Mouse (Mus musculus): ENCODE measurements around the gene Rsph3b. TPM values are rescaled to one million over a fixed set of nuclear protein-coding genes. Genes with fewer than 3 reads are reported as not detected.

Rsph3b gene
- polyA plus RNA-seq, 1 experiment from 2014 or later, result 54.5 TPM

DNA sequence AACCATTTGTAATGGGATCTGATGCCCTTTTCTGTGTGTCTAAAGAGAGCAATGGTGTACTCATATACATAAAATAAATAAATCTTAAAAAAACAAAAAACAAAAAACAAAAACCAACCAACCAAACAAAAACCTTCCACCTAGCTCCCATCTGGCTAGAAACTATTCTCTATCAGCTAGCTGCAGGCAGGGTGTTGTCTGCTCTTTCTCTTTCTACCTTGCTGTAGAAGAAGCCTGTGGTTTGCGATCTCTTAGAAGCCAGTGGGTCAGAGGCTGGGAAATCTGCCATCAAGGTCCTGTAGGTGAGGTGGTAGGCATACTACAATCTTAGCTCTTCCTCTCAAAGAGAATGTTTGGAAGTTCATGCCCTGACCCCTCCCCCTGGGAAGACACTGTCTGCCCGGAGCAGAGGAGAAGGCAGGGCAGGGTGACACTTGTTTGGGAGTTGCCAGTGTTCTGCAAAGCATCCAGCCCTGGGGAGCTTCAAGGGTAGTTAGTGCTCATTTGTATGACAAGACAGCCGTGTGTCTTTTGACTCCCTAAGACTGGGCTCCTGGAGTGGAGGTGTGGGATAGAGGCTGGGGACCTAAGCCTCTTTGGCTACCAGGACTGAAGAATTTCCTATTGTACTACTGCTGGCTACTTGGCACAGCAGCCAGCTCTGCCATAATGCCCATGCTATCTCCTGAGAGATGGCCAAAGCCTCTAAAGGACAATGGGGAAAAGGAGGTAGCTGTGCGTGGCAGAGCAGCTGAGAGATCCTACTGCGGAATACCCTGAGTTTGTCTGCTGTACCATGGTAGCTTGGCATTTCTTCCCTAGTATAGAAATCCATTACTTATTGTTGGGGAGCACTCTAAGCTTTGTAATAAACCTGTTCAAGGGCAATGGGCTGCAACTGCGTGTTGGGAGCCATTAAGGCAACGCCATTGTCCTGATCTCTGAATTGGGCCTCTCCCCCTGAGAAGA is 56.2 kb downstream of the Rsph3b start:
- no peak for ATAC-seq (ENCODE audit: insufficient number of reproducible peaks, low FRiP score)
- Histone ChIP-seq H3K9ac (no peak overlapping the region), H3K4me1 (replicated peaks) (no peaks in the 10 kb centered on the region), H3K36me3 (no peaks in the 10 kb centered on the region), H3K27me3 (replicated peaks) (no peaks in the 10 kb centered on the region), H3K4me2 (no peak overlapping the region), H3K4me3 (no peak overlapping the region), H3K27ac (ENCODE audit: poor library complexity, severe bottlenecking) (no peak overlapping the region), H3K9me3 (replicated peaks) (no peaks in the 10 kb centered on the region)
- WGBS, result 74% methylated on average over 7 of the region's 7 CpGs

DNA sequence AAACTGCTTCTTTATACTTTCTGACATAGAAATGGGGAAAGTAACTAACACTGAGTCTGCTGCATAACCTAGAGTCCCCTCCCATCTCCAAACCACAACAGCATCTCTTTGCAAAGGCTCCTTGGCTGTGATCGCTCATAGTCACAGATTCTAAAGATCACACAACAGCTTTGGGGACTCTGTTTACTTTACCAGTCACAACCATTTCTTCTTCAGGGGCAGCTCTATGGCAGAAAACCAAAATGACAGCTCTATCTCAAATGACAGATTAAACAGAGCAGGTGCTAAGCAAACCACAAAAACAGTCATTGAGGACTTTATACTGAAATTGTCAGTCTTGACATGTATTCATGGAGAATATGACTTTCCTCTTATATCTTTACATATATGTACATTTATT is 62.0 kb downstream of the Rsph3b start:
- Histone ChIP-seq H3K4me3 (no peak overlapping the region), H3K27me3 (replicated peaks) (no peaks in the 10 kb centered on the region; the same call in 1 of the 2 replicates), H3K9ac (no peak overlapping the region), H3K36me3 (no peaks in the 10 kb centered on the region), H3K27ac (ENCODE audit: poor library complexity, severe bottlenecking) (no peak overlapping the region), H3K9me3 (replicated peaks) (no peaks in the 10 kb centered on the region), H3K4me1 (replicated peaks) (no peaks in the 10 kb centered on the region), H3K4me2 (no peak overlapping the region)
- ATAC-seq (ENCODE audit: insufficient number of reproducible peaks, low FRiP score), result no peak
- 83% methylated on average over 1 of the region's 1 CpGs for WGBS

DNA sequence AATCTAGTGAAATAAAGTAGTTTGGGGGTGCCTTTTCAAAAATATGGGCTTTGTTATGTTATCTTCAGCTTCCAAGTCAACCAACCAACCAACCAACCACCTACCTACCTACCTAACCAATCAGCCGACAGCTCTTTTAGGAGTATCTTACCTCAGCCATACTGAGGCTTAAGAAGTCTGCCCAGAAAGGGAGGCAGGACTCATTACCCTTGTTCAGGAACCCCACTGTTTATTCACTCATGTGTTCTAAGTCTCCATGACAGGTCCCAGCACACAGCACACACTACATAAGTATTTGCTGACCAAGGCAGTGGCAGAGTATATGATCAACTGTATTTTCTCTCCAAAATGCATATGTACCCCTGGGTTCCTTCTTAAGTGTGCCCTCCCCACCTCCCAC is 64.0 kb downstream of the Rsph3b start:
- ATAC-seq (ENCODE audit: insufficient number of reproducible peaks, low FRiP score), result no peak

DNA sequence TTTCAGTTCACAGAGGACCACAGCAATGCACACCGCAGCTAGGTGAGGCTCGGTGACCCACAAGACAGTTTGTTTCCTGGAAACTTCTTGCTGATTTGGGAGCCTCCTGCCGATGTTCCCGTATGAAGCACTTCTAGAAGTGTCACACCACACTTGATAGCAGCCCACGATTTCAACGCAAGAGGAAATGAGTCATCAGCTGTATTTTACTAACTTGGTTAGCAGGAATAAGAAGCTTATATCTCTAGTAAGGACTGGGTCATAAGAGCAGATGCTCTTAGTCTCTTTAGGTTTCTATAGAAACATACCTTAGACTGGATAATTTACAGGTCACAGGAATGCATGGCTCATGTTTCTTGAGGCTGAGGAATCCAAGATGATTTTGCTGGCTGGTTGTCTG is 67.2 kb downstream of the Rsph3b start:
- Histone ChIP-seq H3K36me3 (no peaks in the 10 kb centered on the region), H3K4me1 (replicated peaks) (no peaks in the 10 kb centered on the region), H3K27me3 (replicated peaks) (no peaks in the 10 kb centered on the region; the same call in 1 of the 2 replicates), H3K4me2 (no peak overlapping the region), H3K27ac (ENCODE audit: poor library complexity, severe bottlenecking) (no peak overlapping the region), H3K4me3 (no peak overlapping the region), H3K9ac (no peak overlapping the region), H3K9me3 (replicated peaks) (no peaks in the 10 kb centered on the region)
- WGBS, result 61% methylated on average over 6 of the region's 6 CpGs
- ATAC-seq (ENCODE audit: insufficient number of reproducible peaks, low FRiP score), result no peak

More for the DNA sequence above, 64.0 kb downstream of the Rsph3b start:
- Histone ChIP-seq H3K9me3 (replicated peaks) (no peaks in the 10 kb centered on the region), H3K27ac (ENCODE audit: poor library complexity, severe bottlenecking) (no peak overlapping the region), H3K4me1 (replicated peaks) (no peaks in the 10 kb centered on the region), H3K9ac (no peak overlapping the region), H3K4me2 (no peak overlapping the region), H3K27me3 (replicated peaks) (no peaks in the 10 kb centered on the region; the same call in 1 of the 2 replicates), H3K36me3 (no peaks in the 10 kb centered on the region), H3K4me3 (no peak overlapping the region)
- 86% methylated on average over 1 of the region's 1 CpGs for WGBS

DNA sequence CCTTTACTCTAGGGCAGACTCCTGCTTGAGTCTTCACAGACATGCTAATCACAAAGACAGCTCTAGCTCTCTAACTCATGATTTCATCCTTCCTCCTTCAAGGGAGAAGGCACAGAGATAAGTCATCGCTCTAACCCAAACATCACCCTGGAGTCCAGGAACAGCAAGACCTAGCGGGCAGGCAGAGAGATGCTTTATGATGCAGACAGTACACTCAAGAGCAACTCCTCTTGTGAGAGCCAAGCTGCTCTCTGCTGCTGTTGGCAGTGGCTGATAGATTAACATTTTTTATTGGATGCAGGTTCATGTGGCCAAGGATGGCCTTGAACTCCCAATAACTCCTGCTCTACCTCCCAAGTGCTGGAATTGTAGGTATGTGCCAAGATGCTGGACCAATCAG is 77.1 kb downstream of the Rsph3b start:
- H3K4me3 ChIP-seq, result no peak overlapping the region
- H3K27ac ChIP-seq (ENCODE audit: poor library complexity, severe bottlenecking), result no peak overlapping the region
- 0 out of 2 replicates have a peak, but pooled peaks cover 9% of the 10 kb centered on the region for H3K9me3 ChIP-seq (replicated peaks)
- no peak overlapping the region for H3K4me2 ChIP-seq
- H3K27me3 ChIP-seq (replicated peaks), result 0 out of 2 replicates have a peak, but pooled peaks cover 4% of the 10 kb centered on the region
- H3K36me3 ChIP-seq, result no peaks in the 10 kb centered on the region
- H3K9ac ChIP-seq, result no peak overlapping the region
- ATAC-seq (ENCODE audit: insufficient number of reproducible peaks, low FRiP score), result no peak
- 0 out of 2 replicates have a peak, but pooled peaks cover 5% of the 10 kb centered on the region for H3K4me1 ChIP-seq (replicated peaks)
- 68% methylated on average over 2 of the region's 2 CpGs for WGBS

DNA sequence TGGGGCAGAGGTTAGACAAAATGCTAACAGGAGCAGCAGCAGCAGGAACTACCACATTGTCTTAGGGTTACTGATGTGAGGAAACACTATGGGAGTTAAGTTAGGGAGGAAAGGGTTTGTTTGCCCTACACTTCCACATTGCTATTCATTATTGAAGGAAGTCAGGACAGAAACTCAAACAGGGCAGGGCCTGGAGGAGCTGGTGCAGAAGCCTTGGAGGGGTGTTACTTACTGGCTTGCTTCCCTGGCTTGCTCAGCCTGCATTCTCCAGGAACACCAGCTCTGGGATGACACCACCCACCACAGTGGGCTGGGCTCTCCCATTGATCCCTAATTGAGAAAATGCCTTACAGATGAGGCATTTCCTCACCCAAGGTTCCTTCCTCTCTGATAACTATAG is 79.7 kb downstream of the Rsph3b start:
- no peaks in the 10 kb centered on the region for H3K36me3 ChIP-seq
- 0 out of 2 replicates have a peak, but pooled peaks cover 5% of the 10 kb centered on the region for H3K4me1 ChIP-seq (replicated peaks)
- peaks cover 11% of the 10 kb centered on the region for H3K27me3 ChIP-seq (replicated peaks)
- H3K9me3 ChIP-seq (replicated peaks), result 0 out of 2 replicates have a peak, but pooled peaks cover 4% of the 10 kb centered on the region
- no peak overlapping the region for H3K4me3 ChIP-seq
- H3K4me2 ChIP-seq, result no peak overlapping the region
- no peak for ATAC-seq (ENCODE audit: insufficient number of reproducible peaks, low FRiP score)
- H3K27ac ChIP-seq (ENCODE audit: poor library complexity, severe bottlenecking), result no peak overlapping the region
- H3K9ac ChIP-seq, result no peak overlapping the region

DNA sequence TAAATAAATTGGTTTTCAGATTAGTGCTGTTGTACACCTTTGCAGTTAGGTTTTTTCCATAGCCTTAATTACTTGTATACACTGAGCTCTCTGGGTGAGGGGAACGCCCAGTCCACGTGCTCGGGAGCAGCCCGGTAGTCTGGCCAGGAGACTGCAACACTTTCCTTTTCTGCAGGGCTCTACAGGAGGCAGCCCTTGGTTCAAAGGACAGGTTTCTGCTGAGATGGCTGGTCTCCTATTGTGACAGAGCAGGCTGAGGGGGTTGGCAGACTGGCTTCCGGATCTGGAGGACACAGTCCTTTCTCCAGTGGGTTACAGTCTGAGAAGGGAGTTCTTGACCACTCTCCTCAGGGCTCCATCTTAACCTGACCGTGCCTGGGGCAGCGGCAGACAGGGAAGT is 80.7 kb downstream of the Rsph3b start:
- no peak overlapping the region for H3K9ac ChIP-seq
- peaks cover 14% of the 10 kb centered on the region for H3K27me3 ChIP-seq (replicated peaks)
- 0 out of 2 replicates have a peak, but pooled peaks cover 3% of the 10 kb centered on the region for H3K9me3 ChIP-seq (replicated peaks)
- no peak overlapping the region for H3K27ac ChIP-seq (ENCODE audit: poor library complexity, severe bottlenecking)
- H3K36me3 ChIP-seq, result no peaks in the 10 kb centered on the region
- no peak for ATAC-seq (ENCODE audit: insufficient number of reproducible peaks, low FRiP score)
- 0 out of 2 replicates have a peak overlapping the region, but pooled peaks have one; percentile 20 for H3K4me2 ChIP-seq
- H3K4me3 ChIP-seq, result no peak overlapping the region
- 0 out of 2 replicates have a peak, but pooled peaks cover 5% of the 10 kb centered on the region for H3K4me1 ChIP-seq (replicated peaks)
- 21% methylated on average over 7 of the region's 7 CpGs for WGBS

DNA sequence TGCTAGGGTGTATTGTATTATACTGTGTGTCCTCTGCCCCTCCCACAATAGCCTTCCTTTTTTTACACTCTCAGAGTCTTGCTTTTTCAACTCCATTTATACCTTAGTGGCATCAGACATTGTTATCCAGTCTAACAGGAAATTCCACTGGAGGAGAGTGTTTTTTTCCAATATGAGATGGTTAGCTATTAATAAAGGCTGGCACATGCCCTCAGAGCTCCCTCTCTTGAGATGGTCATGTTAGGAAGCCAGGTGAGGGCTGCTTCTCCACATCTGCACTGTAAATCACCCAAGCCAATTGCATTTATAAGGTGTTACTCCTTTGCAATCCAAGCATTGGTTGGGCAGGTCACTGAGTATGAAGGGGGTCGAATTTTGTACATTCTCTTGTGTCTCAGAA is 81.9 kb downstream of the Rsph3b start:
- Histone ChIP-seq H3K4me2 (no peak overlapping the region), H3K27ac (ENCODE audit: poor library complexity, severe bottlenecking) (no peak overlapping the region), H3K27me3 (replicated peaks) (peaks cover 22% of the 10 kb centered on the region), H3K4me3 (no peak overlapping the region), H3K9ac (no peak overlapping the region), H3K36me3 (no peaks in the 10 kb centered on the region), H3K9me3 (replicated peaks) (0 out of 2 replicates have a peak, but pooled peaks cover 2% of the 10 kb centered on the region), H3K4me1 (replicated peaks) (peaks cover 10% of the 10 kb centered on the region; the same call in 1 of the 2 replicates)
- 68% methylated on average over 1 of the region's 1 CpGs for WGBS
- no peak for ATAC-seq (ENCODE audit: insufficient number of reproducible peaks, low FRiP score)

DNA sequence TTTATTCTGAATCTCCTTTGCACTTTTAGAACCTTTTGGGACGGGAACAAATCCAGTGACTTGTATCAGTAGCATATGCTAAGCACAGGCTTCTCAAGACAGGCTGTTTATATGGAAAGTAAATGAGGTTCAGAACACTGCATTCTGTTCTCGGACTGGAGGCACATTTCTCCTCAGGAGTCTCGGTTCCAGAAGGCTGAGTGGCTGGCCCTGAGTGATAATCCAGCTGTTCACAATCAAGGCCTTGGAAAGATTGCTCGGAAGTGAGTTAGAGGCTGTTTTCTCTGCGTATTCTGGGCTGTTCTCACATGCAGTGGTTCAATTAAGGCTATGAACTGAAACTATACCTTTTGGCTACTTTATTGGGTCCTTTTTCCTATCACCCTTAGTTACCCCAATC is 82.9 kb downstream of the Rsph3b start:
- Histone ChIP-seq H3K36me3 (no peaks in the 10 kb centered on the region), H3K4me2 (no peak overlapping the region), H3K9me3 (replicated peaks) (no peaks in the 10 kb centered on the region), H3K27me3 (replicated peaks) (peaks cover 25% of the 10 kb centered on the region), H3K4me3 (no peak overlapping the region), H3K27ac (ENCODE audit: poor library complexity, severe bottlenecking) (no peak overlapping the region), H3K9ac (no peak overlapping the region), H3K4me1 (replicated peaks) (peaks cover 15% of the 10 kb centered on the region)
- WGBS, result 63% methylated on average over 5 of the region's 5 CpGs
- ATAC-seq (ENCODE audit: insufficient number of reproducible peaks, low FRiP score), result no peak

DNA sequence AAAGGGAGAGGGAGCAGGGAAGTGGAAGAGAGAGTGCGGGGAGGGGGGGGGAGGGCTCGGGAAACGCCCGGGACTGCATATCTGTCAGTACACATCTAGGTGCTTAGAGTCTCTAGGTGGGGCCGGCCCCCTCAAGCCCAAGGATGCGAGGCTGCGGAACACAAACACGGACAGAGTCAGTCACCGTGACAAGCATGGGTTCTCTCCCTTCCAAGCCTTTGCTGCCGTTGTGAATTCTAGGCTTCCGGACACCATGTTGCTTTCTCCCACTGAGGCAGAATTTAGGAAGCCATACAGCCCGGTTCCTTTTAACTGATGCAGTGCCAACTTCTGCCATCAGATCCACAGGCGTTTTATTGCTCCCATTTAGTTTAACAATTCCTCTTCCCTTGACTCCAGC is 83.6 kb downstream of the Rsph3b start:
- H3K27ac ChIP-seq (ENCODE audit: poor library complexity, severe bottlenecking), result no peak overlapping the region
- no peaks in the 10 kb centered on the region for H3K9me3 ChIP-seq (replicated peaks)
- H3K4me2 ChIP-seq, result peak overlapping the region; percentile 34; the same call in 1 of the 2 replicates
- peaks cover 30% of the 10 kb centered on the region for H3K27me3 ChIP-seq (replicated peaks)
- no peak for ATAC-seq (ENCODE audit: insufficient number of reproducible peaks, low FRiP score)
- no peaks in the 10 kb centered on the region for H3K36me3 ChIP-seq
- 24% methylated on average over 13 of the region's 13 CpGs for WGBS
- no peak overlapping the region for H3K4me3 ChIP-seq
- H3K9ac ChIP-seq, result no peak overlapping the region
- H3K4me1 ChIP-seq (replicated peaks), result peaks cover 15% of the 10 kb centered on the region

DNA sequence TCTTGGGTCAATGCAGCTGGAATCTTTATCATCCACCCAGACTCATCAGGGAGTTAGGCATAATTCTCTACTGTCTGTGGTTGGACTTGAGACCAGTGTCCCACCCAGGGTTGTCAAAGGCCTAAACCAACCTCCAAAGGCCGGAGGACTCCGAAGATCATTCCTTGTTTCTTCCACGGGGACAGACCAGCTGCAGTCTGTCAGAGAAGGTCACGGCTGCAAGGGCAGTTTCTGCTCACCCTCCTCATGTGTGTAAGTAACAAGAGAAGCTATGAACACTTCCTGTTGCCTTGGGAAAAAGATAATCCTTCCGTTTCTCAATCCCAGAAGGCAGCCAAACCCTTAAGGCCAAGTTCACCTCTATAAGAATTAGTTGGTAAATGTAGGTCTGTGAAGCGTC is 85.0 kb downstream of the Rsph3b start:
- ATAC-seq (ENCODE audit: insufficient number of reproducible peaks, low FRiP score), result no peak
- Histone ChIP-seq H3K27ac (ENCODE audit: poor library complexity, severe bottlenecking) (no peak overlapping the region), H3K9me3 (replicated peaks) (no peaks in the 10 kb centered on the region), H3K4me1 (replicated peaks) (peaks cover 15% of the 10 kb centered on the region), H3K36me3 (no peaks in the 10 kb centered on the region), H3K9ac (no peak overlapping the region), H3K27me3 (replicated peaks) (peaks cover 39% of the 10 kb centered on the region), H3K4me2 (no peak overlapping the region), H3K4me3 (no peak overlapping the region)
- WGBS, result 69% methylated on average over 6 of the region's 6 CpGs
